Mouse (Mus musculus): ENCODE data around the gene Slc5a11. TPM values are rescaled to one million over a fixed set of nuclear protein-coding genes. Genes with fewer than 3 reads are reported as not detected.

Slc5a11 gene
- total RNA-seq, 2 experiments from 2014 or later: not detected

DNA sequence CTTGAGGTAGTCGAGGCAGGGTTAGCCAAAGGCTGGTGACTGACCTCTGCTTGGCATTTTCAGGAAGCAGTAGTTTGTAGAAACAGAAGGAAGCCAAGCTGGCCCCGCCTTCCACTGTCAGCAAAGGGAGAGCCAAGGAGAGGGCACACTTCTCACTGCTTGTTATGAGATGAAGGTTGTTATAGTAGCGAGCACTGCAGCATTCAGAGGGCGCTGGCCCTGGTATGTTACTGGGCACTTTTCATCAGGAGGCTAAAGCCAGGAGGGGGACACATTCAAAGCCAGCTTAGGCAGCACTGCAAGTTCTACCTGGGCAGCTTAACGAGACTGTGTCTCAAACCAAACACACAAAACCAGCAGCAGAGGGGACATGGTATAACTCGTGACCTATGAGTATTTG is 7.0 kb upstream of the Slc5a11 start:
- intact Hi-C loops (cut with DNase I; ENCODE audit: low total_unique reads): loop anchor here (5.0 to 10.0 kb wide), 2 partner anchors 187 to 260 kb away; no protein-coding TSS in a partner anchor

DNA sequence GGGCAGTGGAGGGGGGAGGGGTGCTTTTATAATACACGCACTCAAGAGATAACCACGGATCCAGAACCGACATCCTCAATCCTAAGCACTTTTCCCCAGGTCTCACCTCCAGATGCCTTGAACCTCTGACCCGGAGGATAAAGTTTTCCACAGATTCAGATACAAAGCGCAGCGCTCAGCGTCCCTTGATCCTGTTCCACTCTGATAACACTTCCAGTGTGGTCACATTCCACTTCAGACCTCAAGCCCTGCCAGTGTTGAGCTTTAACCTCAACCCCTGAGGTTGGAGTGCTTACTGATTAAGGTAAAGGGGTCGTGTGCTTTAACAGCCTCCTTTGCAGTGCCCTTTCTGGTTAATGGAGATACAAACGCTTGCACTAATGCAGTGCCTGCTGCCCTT is 4.7 kb upstream of the Slc5a11 start:
- intact Hi-C loops (cut with DNase I; ENCODE audit: low total_unique reads): loop anchor here (5.0 to 10.0 kb wide), 2 partner anchors 185 to 257 kb away; no protein-coding TSS in a partner anchor
- DNase-seq: no peak

More for the DNA sequence above, 7.0 kb upstream of the Slc5a11 start:
- no peak for DNase-seq

DNA sequence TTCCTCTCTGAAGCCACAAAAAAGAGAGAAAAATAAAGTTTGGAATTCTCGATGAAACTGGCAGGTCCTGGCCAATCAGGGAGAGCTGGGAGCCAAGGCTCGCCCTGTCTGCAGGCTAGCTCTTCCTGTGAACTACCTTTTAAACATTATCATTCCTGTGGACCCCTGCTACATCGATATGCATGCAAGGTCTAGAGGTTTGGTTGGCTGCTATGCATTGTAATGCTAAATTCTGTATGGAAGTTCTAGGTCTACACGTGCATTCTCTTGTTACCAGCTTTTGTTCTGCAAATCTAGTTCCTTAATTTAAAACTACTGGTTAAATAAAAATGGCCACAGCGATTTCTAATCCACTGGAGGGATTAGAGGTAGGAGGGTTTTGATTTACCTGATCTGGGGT is 3.1 kb upstream of the Slc5a11 start:
- intact Hi-C loops (cut with DNase I; ENCODE audit: low total_unique reads): no loop called here
- no peak for DNase-seq

DNA sequence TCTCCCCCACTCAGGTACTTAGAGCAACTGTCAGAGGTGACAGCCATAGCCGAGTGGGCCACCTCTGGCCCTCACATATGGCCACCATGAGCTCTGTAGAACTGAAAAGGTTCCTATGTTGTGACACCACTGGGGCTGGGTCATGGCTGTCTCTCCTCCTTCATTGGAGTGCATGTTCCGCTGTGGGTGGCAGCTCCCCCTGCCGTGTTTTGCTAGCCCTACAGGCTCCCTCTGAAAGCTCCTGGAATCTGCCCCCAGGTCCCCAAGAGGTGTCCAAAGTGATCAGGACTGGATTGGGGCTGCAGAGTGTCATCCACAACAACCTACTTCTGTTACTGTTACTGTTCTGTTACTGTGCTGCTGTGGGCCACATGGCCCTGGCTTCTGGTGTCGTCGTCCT is 2.3 kb upstream of the Slc5a11 start:
- intact Hi-C loops (cut with DNase I; ENCODE audit: low total_unique reads): no loop called here
- no peak for DNase-seq

DNA sequence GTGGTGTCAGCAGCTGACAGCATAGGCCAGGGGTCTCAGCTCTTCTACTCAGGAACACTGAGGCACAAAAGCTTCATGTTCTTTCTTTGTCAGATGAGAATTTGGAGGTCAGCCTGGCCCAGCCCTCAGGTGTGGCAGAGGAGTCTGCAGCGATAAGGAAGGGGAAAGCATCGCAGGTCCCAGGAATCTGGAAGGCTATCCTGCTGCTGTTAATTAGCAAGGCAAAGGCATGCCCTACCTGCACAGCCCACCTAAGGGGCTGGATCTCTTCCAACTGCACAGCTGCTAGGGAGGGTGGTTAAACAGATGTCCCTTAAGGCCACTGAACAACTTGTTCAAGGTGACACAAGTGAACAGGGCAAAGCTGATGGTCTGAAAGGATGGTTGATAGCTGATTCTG is 558 bp downstream of the Slc5a11 start:
- intact Hi-C loops (cut with DNase I; ENCODE audit: low total_unique reads): no loop called here
- DNase-seq: no peak

DNA sequence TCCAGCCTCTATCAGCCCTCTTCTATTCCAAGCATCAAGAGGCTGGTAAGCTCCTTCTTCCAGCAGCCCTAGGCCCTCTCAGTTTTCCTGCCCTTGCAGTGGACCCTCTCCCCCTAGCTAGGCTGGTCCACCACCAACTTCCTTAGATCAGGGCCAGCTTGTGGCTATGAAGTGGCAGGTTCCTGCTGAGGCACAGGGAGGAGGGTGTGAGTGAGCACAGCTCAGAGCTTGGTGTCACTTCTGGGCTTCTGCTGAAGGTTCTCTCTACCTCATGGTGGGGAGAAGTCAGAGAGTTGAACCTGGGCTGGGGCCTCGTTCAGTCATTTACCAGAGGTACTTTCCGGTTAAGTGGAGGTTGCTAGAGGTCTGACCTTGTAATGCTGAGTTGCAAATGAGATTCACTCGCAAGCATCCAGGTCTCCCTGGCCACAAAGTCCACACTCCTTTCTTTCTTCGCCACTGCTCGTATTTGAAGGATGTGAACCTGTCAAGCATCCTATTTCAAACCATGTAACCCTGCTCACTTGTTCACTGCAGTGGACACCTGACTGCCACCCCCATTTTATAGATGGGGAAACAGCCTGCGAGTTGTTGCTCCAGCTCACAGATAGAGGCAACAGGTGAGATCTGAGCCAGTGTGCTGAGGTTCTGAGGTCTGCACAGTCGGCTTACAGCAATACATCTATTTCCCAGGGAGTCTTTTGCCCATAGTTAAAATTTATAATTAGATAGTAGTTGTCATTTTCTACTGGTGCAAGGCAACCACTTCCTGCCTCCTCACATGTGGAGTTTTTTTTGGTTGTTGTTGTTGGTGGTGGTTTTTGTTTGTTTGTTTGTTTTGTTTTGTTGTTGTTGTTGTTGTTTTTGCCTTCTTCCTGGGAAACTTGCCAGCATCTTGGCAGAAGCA is 3.1 kb downstream of the Slc5a11 start:
- intact Hi-C loops (cut with DNase I; ENCODE audit: low total_unique reads): no loop called here
- DNase-seq: no peak

GRCm38 (mm10) chr7:123218620-123219019 is 4.0 kb downstream of the Slc5a11 start:
- intact Hi-C loops (cut with DNase I; ENCODE audit: low total_unique reads): no loop called here
- no peak for DNase-seq

- no peak for DNase-seq
- intact Hi-C loops (cut with DNase I; ENCODE audit: low total_unique reads): no loop called here
These were observed 5.4 kb downstream of the Slc5a11 start for GRCm38 (mm10) chr7:123219781-123220632.

DNA sequence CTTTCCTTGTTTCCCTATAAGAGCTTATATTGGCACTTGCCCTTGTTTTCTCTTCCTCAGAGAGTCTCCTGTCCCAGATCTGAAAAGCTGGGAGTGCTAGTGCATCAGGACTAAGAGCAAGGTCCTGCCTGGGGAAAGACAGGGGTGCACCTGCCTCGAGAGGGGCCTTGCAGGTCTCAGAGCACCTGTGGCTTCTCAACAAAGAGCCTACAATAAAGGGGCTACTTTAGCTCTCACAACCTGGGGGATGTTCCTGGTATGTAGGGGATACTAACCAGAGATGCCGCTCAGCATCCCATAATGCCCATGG is 6.0 kb downstream of the Slc5a11 start:
- no peak for DNase-seq
- intact Hi-C loops (cut with DNase I; ENCODE audit: low total_unique reads): no loop called here

DNA sequence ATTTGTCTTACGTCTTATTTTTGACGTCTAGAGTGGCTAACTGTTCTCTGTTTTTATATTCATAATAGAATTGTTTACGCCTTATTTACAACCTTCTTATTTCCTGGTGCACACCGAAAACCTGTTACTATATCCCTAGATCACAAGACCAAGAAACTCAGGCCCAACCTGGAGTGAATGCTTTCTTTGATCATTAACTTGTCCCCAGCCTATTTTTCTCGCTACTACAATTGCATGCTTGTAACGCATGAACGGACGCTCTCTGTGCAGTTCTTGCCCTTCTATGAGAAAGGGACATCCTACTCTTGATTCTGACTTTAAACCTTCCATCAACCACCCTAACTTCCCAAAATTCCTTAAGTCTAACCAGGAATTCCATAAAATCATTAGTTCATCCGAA is 9.5 kb downstream of the Slc5a11 start:
- intact Hi-C loops (cut with DNase I; ENCODE audit: low total_unique reads): no loop called here
- DNase-seq: no peak

- no peak for DNase-seq
- intact Hi-C loops (cut with DNase I; ENCODE audit: low total_unique reads): no loop called here
These were observed 10.6 kb downstream of the Slc5a11 start for GRCm38 (mm10) chr7:123225159-123225558.

DNA sequence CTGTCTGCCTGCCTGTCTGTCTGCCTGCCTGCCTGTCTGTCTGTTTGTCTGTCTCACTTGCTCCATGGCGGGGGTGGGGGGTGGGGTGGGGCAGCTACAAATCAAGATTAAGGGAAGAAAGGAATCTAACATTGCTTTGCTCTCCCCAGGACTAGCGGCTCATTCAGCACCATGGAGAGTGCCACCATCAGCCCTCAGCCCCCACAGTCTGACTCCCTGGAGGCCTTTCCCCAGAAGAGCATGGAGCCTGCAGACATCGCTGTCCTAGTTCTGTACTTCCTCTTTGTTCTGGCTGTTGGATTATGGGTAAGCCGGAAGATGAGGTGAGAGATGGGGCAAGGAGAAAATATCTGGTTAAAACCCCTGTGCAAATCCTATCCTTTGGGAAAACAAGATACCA is 20.9 kb downstream of the Slc5a11 start:
- intact Hi-C loops (cut with DNase I; ENCODE audit: low total_unique reads): no loop called here
- peak; percentile 14 for DNase-seq

GRCm38 (mm10) chr7:123238621-123239020 is 24.0 kb downstream of the Slc5a11 start:
- intact Hi-C loops (cut with DNase I; ENCODE audit: low total_unique reads): no loop called here
- DNase-seq: no peak

DNA sequence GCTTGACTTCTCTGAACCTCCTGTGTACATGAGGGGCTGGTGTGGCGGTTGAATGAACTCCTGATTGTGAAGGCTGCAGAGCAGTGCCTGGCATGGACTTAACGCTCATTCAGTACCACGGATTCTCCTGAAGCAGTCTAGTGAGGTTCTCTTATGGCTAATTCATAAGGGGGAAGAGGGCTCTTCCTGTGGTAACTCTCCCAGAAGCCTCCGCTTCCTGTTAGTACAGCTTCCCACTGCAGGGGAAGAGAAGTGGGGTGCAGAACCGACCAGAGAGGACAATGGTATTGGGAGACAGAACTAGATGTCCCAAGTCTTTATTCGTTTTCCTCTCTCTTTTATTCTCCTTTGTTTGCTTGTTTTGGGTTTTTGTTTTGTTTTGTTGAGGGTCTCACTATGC is 25.5 kb downstream of the Slc5a11 start:
- intact Hi-C loops (cut with DNase I; ENCODE audit: low total_unique reads): no loop called here
- DNase-seq: no peak

DNA sequence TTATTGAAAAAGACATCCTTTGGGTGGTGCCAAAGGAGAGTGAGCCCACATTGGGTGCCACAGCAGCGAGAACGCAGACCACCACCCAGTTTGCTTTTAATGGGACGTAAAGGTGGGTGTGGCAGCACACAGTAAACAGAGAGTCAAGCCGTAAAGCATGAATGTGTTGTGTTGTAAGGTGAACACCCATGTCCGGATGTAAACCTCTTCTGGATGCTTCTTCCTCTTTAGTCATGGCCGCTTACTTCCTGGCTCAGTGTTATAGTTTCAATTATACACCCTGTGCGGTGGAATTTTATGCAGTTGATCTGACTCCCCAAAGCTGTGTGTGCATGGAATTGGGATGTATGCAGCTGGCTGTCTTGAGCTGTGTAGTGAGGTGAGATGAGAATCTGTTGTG is 27.7 kb downstream of the Slc5a11 start:
- DNase-seq: no peak
- intact Hi-C loops (cut with DNase I; ENCODE audit: low total_unique reads): no loop called here

- intact Hi-C loops (cut with DNase I; ENCODE audit: low total_unique reads): no loop called here
- no peak for DNase-seq
These were observed 30.3 kb downstream of the Slc5a11 start for GRCm38 (mm10) chr7:123244833-123245232.

DNA sequence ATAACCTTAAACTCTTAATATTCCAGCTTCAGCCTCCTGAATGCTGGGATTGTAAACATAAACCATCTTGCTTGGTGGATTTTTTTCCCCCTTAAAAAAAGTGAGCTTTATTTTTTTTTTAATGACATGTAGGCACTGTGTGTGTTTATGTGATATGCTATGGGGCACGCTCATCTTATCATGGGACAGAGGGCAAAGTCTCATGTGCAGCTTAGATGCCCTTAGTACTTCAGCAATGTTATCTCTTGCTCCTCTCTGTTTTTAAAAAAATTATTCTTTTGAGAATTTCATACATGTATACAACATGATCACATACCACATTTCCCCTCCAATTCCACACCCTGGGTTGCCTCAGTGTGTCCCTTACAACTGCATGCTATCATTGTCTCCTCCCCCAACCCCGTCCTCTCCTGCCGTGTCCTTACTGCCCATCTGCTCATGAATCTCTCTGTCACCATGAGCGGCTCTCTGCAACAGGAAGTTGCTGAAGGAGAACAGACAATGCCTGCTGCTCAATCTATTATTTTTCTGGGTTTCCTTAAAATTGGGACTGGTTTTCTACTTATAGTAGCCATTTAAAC is 32.0 kb downstream of the Slc5a11 start:
- intact Hi-C loops (cut with DNase I; ENCODE audit: low total_unique reads): no loop called here
- no peak for DNase-seq

GRCm38 (mm10) chr7:123248166-123248565 is 33.6 kb downstream of the Slc5a11 start:
- DNase-seq: no peak
- intact Hi-C loops (cut with DNase I; ENCODE audit: low total_unique reads): no loop called here

DNA sequence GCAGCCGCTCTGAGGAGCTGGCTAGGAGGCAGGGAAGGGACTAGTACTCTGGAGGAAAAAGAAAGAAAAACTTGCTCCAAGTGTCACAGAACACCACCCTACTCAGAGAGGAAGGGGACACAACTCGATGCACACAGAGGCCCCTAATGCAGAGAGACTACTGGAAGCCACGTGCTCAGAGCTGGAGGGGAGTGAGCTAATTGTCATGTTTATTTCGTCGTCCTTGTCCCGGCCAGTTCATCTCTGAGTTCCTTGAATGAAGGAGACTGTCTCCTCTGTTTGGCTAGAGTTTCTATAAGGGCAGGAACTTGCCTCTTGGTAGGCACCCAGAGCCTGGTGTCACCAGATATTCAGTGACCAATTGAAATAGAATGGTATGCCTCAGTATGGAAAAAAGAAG is 36.8 kb downstream of the Slc5a11 start:
- intact Hi-C loops (cut with DNase I; ENCODE audit: low total_unique reads): no loop called here
- no peak for DNase-seq

GRCm38 (mm10) chr7:123253396-123253795 is 38.8 kb downstream of the Slc5a11 start:
- intact Hi-C loops (cut with DNase I; ENCODE audit: low total_unique reads): no loop called here
- no peak for DNase-seq
